Mouse (Mus musculus) neural tube, embryonic 12.5 days (tissue): ENCODE data around the gene Slc35a5. TPM values are rescaled to one million over a fixed set of nuclear protein-coding genes. Genes with fewer than 3 reads are reported as not detected.

Experiments
- ATAC-seq: fragments of 200-750 bp; cut with Nextera tagmentation; 2 replicates; pipeline ENCODE4 v1.8.0; 2017; ENCODE audit warnings: low read depth, mild to moderate bottlenecking, moderate TSS enrichment, moderate library complexity; ENCODE audit not compliant: low FRiP score
- H3K27ac ChIP-seq: fragments of 300-500 bp; sonication (generic); 2 replicates; pipeline ENCODE4 v1.5.1; 2016
- H3K27me3 ChIP-seq: fragments of 300-500 bp; sonication (generic); replicated peaks from 2 replicates; pipeline ENCODE4 v1.6.1; 2016; ENCODE audit warnings: mild to moderate bottlenecking
- H3K36me3 ChIP-seq: fragments of 300-500 bp; sonication (generic); 2 replicates; pipeline ENCODE4 v1.6.1; 2016; ENCODE audit warnings: mild to moderate bottlenecking
- H3K4me1 ChIP-seq: fragments of 300-500 bp; sonication (generic); 2 replicates; pipeline ENCODE4 v1.6.1; 2016
- H3K4me2 ChIP-seq: fragments of 300-500 bp; sonication (generic); replicated peaks from 2 replicates; pipeline ENCODE4 v1.6.1; 2016; ENCODE audit warnings: mild to moderate bottlenecking
- H3K4me3 ChIP-seq: fragments of 300-500 bp; sonication (generic); 2 replicates; pipeline ENCODE4 v1.5.1; 2016
- H3K9ac ChIP-seq: fragments of 300-500 bp; sonication (generic); 2 replicates; pipeline ENCODE4 v1.6.1; 2016; ENCODE audit warnings: mild to moderate bottlenecking
- H3K9me3 ChIP-seq: fragments of 300-500 bp; sonication (generic); 2 replicates; pipeline ENCODE4 v1.6.1; 2016; ENCODE audit warnings: mild to moderate bottlenecking
- WGBS: fragments of 180-500 bp; shearing (Covaris S2); methylation state at CpG from one replicate; pipeline ENCODE4 v1.1.7; 2016; 5-methylcytosine and 5-hydroxymethylcytosine counted together
- polyA plus RNA-seq: library from polyadenylated mRNA; unstranded; fragments of >200 nt; fragmentation: Nextera tagmentation; extraction: Ambion mirVana; gene quantifications from 2 replicates; pipeline ENCODE4 v1.2.1, GENCODE M21; 2016

Slc35a5 gene
- polyA plus RNA-seq, 1 experiment from 2014 or later: 26.3 TPM

DNA sequence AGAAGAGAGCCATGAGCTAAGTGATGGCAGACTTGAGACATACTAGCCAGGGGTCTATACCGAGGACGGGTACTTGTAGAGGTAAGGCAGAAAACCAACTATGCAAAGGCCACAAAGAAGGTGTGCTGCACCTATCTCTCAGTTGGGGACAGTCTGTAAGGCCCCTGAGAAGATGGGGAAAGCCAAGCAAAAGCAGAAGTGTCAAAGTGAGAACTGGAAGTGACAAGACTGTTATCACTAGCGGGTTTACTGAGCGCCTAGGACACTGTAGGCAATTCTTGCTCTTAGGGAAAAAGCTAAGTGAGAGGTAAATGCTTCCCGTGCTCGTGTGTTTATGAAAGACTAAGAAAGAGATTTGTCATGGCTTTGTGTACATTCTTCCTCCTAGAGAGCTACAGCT, 13.4 kb downstream of the Slc35a5 start:
- Histone ChIP-seq H3K27me3 (no peaks in the 10 kb centered on the region), H3K36me3 (peaks cover 80% of the 10 kb centered on the region), H3K4me3 (no peak overlapping the region), H3K27ac (no peak overlapping the region), H3K4me2 (no peak overlapping the region), H3K4me1 (no peaks in the 10 kb centered on the region), H3K9ac (no peak overlapping the region), H3K9me3 (0 out of 2 replicates have a peak, but pooled peaks cover 4% of the 10 kb centered on the region)
- 90% methylated on average over 6 of the region's 6 CpGs for WGBS
- no peak for ATAC-seq

DNA sequence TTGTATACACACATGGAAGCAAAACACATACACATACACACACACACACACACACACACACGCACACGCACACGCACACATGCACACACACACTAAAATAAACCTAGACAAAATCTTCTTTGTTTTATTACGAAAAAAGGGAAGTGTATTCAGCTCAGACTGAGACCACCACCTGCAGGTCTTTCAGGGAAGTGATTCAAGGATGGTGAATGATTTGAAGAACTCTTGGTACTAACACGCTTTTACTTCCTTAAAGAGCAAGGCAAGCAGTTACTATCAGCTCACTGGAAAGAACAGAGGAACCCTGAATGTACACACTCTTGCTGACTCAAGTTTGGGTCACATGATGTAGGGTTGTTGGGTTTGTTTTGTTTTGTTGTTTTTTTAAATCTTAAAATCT, 15.9 kb downstream of the Slc35a5 start:
- Histone ChIP-seq H3K27me3 (no peaks in the 10 kb centered on the region), H3K4me1 (no peaks in the 10 kb centered on the region), H3K9me3 (0 out of 2 replicates have a peak, but pooled peaks cover 4% of the 10 kb centered on the region), H3K36me3 (peaks cover 80% of the 10 kb centered on the region), H3K4me3 (no peak overlapping the region), H3K4me2 (no peak overlapping the region), H3K9ac (no peak overlapping the region), H3K27ac (no peak overlapping the region)
- ATAC-seq: no peak
- 92% methylated on average over 5 of the region's 5 CpGs for WGBS

DNA sequence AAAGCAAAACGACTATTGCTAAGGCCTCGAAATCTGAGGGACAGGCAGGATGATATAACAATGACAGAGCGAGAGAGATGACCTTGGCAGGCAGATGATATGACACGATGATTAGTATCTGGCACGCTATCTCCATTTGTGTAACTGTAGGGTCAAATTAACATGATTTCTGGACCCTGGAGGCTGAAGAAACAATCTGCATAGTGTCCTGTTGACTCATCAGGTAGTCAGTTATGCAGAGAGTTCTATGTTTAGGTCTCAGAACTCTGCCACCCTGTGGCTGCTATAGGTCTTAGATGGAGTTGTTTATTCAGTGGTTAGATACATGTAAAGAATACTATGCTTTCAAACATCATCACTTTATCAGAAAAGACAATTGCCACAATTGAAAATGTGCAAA, 16.8 kb downstream of the Slc35a5 start:
- H3K36me3 ChIP-seq: peaks cover 73% of the 10 kb centered on the region

DNA sequence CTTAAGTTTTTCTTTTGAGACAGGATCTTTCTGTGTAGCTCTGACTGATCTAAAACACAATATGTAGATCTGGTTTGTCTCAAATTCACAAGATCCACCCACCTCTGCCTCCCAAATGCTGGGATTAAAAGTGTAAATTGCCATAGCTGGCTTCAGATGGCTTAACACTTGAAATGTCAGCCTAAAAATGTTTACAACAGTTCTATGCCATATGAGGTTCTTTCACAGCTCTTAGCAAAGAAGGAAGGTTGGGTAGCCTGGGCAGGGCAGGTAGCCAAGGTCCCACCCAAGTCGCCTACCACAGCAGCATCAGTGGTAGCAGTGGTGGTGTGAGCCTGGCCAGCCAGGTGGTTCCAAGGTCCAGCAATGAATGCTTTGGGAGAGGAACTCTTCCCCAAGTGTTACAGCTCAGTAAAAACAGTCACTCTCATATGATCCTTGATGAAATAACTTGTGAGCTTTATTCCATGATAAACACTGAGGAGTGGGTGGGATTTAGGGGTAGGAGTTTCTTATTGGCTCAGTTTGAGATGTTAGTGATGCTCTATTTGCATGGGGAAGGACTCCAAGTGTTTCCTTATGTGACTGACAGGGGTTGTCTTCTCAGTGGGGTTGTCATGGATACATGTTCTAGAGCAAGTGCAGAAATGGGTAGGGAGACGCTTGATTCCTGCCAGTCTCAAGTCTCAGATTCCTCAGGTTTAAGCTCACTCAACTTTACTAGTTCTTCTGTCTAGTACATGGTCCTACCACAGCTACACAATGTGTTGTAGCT, 30.4 kb downstream of the Slc35a5 start:
- WGBS: 83% methylated on average over 2 of the region's 2 CpGs
- no peaks in the 10 kb centered on the region for H3K27me3 ChIP-seq
- no peak for ATAC-seq
- no peaks in the 10 kb centered on the region for H3K36me3 ChIP-seq
- no peak overlapping the region for H3K27ac ChIP-seq
- H3K4me2 ChIP-seq: no peak overlapping the region
- no peaks in the 10 kb centered on the region for H3K9me3 ChIP-seq
- no peak overlapping the region for H3K4me3 ChIP-seq
- H3K9ac ChIP-seq: no peak overlapping the region
- H3K4me1 ChIP-seq: no peaks in the 10 kb centered on the region

More for the DNA sequence above, 16.8 kb downstream of the Slc35a5 start:
- Histone ChIP-seq H3K27me3 (no peaks in the 10 kb centered on the region), H3K4me3 (no peak overlapping the region), H3K9me3 (0 out of 2 replicates have a peak, but pooled peaks cover 4% of the 10 kb centered on the region), H3K4me1 (no peaks in the 10 kb centered on the region), H3K9ac (no peak overlapping the region), H3K27ac (no peak overlapping the region), H3K4me2 (no peak overlapping the region)
- 98% methylated on average over 5 of the region's 5 CpGs for WGBS
- ATAC-seq: no peak

DNA sequence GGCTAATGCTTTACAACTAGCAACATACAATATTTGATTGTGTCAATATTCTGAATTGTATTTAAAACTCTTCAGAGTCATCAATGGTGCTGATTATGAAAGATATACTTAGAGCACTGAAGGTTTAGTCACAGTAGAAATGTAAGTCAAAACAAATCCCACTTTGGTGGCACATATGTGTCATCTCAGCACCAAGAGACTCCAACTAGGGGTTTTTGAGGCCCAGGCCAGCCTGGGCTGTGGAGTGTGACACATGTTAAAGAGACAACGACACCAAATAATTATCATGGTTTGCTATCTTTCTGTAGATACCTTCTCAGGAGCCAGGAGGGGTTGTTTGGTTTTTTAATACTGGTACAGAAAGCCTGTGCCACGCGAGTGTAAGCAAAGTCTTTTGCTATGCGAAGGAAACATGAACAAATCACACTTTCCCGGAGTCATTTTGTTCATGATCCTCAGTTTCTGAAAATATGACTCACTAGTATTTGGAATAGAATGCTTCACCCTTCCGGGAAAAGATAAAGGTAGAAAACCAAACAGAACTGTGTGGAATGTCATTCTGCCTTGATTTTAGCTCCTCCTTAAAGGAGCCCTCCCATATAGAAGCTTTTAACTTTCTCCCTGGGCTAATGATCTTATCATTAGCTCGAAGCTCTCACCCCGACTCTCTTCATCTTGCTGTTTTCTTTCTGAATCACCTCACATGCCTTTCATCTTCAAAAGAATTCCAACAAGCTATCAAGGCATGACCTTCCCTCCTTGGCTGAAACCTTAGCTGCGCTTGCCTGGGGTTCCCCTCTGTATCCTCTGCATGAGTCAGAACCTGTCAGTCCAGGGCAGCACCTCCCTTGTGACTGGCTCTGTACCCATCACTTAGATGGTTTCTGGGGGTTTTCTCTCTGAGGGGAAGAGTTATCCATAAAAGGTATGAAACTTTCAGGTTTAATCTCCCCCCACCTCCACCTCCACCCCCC, 34.0 kb downstream of the Slc35a5 start:
- Histone ChIP-seq H3K9ac (no peak overlapping the region), H3K4me1 (no peaks in the 10 kb centered on the region), H3K27me3 (no peaks in the 10 kb centered on the region), H3K27ac (no peak overlapping the region), H3K4me3 (no peak overlapping the region), H3K9me3 (no peaks in the 10 kb centered on the region), H3K4me2 (no peak overlapping the region), H3K36me3 (no peaks in the 10 kb centered on the region)
- no peak for ATAC-seq
- 77% methylated on average over 9 of the region's 9 CpGs for WGBS

DNA sequence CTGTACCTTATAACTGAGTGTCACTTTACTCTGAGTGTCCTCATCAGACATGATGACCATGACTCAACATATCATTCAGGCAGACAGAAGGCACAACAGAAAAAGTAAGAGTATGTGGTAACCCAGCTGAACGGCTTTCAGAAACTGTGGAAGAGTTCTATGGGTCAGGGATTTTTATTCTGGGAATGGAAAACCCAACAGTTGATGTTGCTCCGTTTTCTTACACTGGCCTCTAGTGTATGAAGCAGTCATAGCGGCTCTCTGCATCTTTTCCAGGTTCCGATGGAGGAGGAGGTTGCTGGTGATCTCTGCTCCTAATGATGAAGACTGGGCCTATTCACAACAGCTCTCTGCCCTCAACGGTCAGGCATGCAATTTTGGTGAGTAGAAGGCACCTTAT, 35.9 kb downstream of the Slc35a5 start:
- no peak overlapping the region for H3K4me2 ChIP-seq
- no peaks in the 10 kb centered on the region for H3K4me1 ChIP-seq
- H3K9ac ChIP-seq: no peak overlapping the region
- H3K9me3 ChIP-seq: no peaks in the 10 kb centered on the region
- no peak for ATAC-seq
- no peaks in the 10 kb centered on the region for H3K36me3 ChIP-seq
- H3K27me3 ChIP-seq: no peaks in the 10 kb centered on the region
- WGBS: 71% methylated on average over 5 of the region's 5 CpGs
- H3K27ac ChIP-seq: no peak overlapping the region
- no peak overlapping the region for H3K4me3 ChIP-seq

DNA sequence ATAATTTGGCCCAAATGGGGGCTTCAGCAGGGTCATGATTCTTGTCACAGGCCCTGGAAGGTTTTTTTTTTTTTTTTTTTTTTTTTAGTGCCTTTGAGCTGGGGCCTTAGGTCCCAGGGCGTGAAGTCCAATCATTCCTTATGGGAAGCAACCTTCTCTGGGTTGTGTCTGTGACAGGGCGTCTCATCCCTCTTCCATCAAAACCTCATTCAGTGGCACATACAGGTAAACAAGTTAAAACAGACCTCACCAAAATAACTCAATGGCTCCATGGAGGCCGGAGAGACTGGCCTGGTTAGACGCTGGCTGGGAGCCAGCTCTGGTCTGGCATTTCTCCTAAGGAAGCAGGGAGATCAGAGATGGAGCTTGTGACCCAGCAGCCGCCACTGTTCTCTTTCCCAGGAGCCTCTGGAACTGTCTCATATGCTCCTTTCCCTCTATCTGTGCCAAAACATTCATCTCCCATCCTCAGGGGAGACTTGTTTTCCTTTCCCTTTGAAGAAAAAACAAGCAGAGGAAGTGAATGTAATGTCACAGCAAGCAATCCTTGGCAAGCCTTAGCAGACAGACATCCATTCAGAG, 37.6 kb downstream of the Slc35a5 start:
- Histone ChIP-seq H3K4me1 (no peaks in the 10 kb centered on the region), H3K36me3 (no peaks in the 10 kb centered on the region), H3K27ac (no peak overlapping the region), H3K9ac (no peak overlapping the region), H3K4me3 (no peak overlapping the region), H3K4me2 (no peak overlapping the region), H3K27me3 (no peaks in the 10 kb centered on the region), H3K9me3 (no peaks in the 10 kb centered on the region)
- 79% methylated on average over 5 of the region's 5 CpGs for WGBS
- ATAC-seq: no peak

DNA sequence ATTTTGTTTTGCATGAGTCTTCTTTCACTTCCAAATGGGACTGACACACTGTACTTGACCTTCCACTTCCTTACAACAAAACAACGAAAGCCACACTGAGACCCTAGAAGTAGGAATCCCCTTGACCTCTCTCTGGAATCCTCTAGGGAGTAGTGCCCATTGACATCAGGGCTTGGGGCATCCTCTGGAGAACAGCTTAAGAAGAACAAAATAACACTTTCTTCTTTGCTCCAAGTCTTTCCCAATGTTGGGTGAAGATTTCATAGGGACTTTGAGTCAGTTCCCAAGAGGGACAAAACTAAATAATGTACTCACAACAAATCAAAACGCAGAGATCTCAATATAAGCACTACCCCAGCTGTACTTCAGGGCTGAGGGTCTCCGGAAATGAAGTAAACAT, 39.7 kb downstream of the Slc35a5 start:
- Histone ChIP-seq H3K27ac (no peak overlapping the region), H3K9me3 (no peaks in the 10 kb centered on the region), H3K9ac (no peak overlapping the region), H3K36me3 (no peaks in the 10 kb centered on the region), H3K27me3 (no peaks in the 10 kb centered on the region), H3K4me1 (no peaks in the 10 kb centered on the region), H3K4me2 (no peak overlapping the region), H3K4me3 (no peak overlapping the region)
- WGBS: 84% methylated on average over 3 of the region's 3 CpGs
- no peak for ATAC-seq

DNA sequence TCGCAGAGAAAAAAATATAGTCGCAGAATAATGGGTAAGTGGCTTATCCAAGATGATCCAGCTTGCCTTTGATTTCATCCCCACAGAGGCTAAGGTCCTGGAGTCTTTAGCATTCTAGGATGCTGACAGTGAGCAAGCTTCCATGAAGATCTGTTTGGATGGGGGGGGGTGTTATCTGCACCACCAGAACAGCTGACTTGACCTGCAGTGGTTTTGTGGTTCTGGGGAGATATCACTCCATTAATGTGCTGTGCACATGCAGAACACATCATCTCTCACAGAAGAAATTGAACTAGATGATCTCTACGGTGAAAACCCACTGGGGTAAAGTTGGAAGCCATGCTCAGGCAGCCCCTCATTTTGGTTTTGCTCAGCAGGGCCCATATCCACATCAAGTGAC, 41.3 kb downstream of the Slc35a5 start:
- Histone ChIP-seq H3K4me3 (no peak overlapping the region), H3K36me3 (no peaks in the 10 kb centered on the region), H3K9me3 (no peaks in the 10 kb centered on the region), H3K9ac (no peak overlapping the region), H3K27me3 (no peaks in the 10 kb centered on the region), H3K4me2 (no peak overlapping the region), H3K4me1 (no peaks in the 10 kb centered on the region), H3K27ac (no peak overlapping the region)
- no peak for ATAC-seq
- WGBS: 95% methylated on average over 3 of the region's 3 CpGs

DNA sequence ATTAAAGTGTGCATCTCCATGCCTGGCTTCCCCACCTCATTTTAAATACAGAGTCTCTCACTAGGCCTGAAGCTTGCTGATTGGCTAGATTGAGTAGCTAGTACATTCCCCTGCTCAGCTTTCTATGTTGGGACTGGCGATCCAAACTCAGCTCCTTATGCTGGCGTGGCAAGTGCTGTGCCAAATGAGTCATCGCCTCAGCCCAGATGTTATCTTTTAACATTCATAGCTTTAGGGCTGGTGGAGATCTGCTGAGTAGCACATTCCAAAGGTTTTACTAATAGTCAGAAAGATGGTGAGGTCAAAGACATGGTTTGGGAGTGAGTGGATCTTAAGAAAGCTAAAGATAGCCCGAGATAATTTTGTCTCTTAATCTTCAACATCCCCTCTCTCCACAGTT, 48.0 kb downstream of the Slc35a5 start:
- Histone ChIP-seq H3K9me3 (no peaks in the 10 kb centered on the region), H3K36me3 (no peaks in the 10 kb centered on the region), H3K27ac (no peak overlapping the region), H3K4me3 (no peak overlapping the region), H3K27me3 (no peaks in the 10 kb centered on the region), H3K4me1 (no peaks in the 10 kb centered on the region), H3K9ac (no peak overlapping the region), H3K4me2 (no peak overlapping the region)
- no peak for ATAC-seq
- WGBS: 78% methylated on average over 4 of the region's 4 CpGs

DNA sequence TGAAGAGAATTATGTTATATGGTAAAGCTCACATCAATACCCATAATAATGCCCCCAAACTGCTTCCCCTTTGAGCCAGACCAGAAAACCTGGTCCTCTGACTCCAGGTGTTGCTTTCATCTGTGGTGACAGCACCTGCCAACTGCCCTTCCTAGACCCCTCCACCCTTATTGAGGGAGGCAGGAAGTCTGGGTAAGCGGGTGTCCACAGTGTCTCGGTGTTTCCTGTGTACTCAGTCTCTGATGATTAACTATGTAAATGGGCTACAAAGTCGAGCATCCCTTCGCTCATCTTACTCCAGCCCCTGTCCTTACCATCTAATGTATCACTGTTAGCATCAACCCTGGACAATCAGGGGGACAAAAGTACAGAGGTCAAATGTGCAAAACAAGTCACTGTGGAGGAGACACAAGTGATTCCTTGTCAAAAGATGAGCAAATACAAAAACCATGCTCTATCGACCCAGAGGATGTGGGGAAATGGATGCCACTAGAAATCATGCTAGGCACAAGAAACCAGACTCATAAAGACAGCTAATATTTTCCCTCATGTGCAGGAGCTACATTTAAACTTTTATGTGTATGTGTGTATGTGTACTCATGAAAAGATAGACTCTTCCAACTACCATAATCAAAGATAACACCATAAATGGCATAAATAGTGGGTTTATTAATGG, 50.2 kb downstream of the Slc35a5 start:
- Histone ChIP-seq H3K4me2 (no peak overlapping the region), H3K4me1 (no peaks in the 10 kb centered on the region), H3K27me3 (no peaks in the 10 kb centered on the region), H3K36me3 (no peaks in the 10 kb centered on the region), H3K9me3 (no peaks in the 10 kb centered on the region), H3K9ac (no peak overlapping the region), H3K4me3 (no peak overlapping the region), H3K27ac (no peak overlapping the region)
- ATAC-seq: no peak
- WGBS: 73% methylated on average over 5 of the region's 5 CpGs

DNA sequence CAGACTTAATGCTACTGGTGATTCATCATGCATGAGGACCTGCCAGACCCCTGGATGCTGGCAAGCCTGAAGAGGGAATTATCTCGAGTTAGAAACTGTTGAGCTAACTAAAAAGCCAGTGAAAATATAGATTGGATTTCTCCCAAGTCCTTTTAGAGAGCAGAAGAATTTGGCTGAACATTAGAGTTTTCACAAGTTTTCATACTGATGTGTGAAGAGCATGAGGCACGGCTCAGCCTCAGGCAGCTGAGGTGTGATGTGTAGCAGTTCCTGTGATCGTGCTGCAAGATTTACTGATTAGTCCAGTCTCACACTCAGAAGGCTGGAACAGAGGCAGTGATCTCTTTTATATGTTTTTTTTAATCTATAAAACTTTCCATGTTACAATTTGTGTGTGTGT, 53.5 kb downstream of the Slc35a5 start:
- Histone ChIP-seq H3K9ac (no peak overlapping the region), H3K36me3 (no peaks in the 10 kb centered on the region), H3K9me3 (no peaks in the 10 kb centered on the region), H3K4me3 (no peak overlapping the region), H3K27me3 (no peaks in the 10 kb centered on the region), H3K4me1 (no peaks in the 10 kb centered on the region), H3K4me2 (no peak overlapping the region), H3K27ac (no peak overlapping the region)
- ATAC-seq: no peak
- 83% methylated on average over 3 of the region's 3 CpGs for WGBS
